Mouse (Mus musculus): ENCODE data around the gene Tgif1. TPM values are rescaled to one million over a fixed set of nuclear protein-coding genes. Genes with fewer than 3 reads are reported as not detected.

The Tgif1 gene
- total and polyA plus RNA-seq, 2 experiments from 2014 or later = 7.8 to 9.0 TPM

GRCm38 (mm10) chr17:70847086-70847485 lies 6.3 kb downstream of the Tgif1 start:
- TF ChIP-seq EP300 (IDR thresholded peaks at IDR 0.05; ENCODE audit: low read depth) (no peak), CTCF (IDR thresholded peaks at IDR 0.05; ENCODE audit: low read depth) (peak; percentile 63)
- H3K27me3 ChIP-seq (ENCODE audit: control insufficient read depth, insufficient read depth, low read length) = no peaks in the 10 kb centered on the region
- no peak overlapping the region for H3K27ac ChIP-seq (ENCODE audit: low read depth)
- DNase-seq (ENCODE audit: low spot score) (peak; percentile 75), ATAC-seq (ENCODE audit: insufficient read depth, low read depth) (no peak)
- WGBS = 3% methylated on average over 4 of the region's 4 CpGs
- H3K9me3 ChIP-seq (replicated peaks; ENCODE audit: control insufficient read depth, low read length) = no peaks in the 10 kb centered on the region
- peak overlapping the region; percentile 27 for H3K4me3 ChIP-seq (ENCODE audit: low read depth, low read length)
- H3K36me3 ChIP-seq (replicated peaks; ENCODE audit: control insufficient read depth, insufficient read depth, low read length) = peaks cover 21% of the 10 kb centered on the region
- peaks cover 4% of the 10 kb centered on the region; the same call in 1 of the 2 replicates for H3K4me1 ChIP-seq (ENCODE audit: control insufficient read depth, insufficient read depth)
- no peak overlapping the region for H3K9ac ChIP-seq (replicated peaks; ENCODE audit: low read depth, low read length)
- peak overlapping the region; percentile 58 for H3K4me2 ChIP-seq (ENCODE audit: low read depth, low read length)

GRCm38 (mm10) chr17:70846111-70846644 lies 7.2 kb downstream of the Tgif1 start:
- H3K4me1 ChIP-seq (ENCODE audit: control insufficient read depth, insufficient read depth) = peaks cover 4% of the 10 kb centered on the region; the same call in 1 of the 2 replicates
- no peak overlapping the region for H3K4me2 ChIP-seq (ENCODE audit: low read depth, low read length)
- no peaks in the 10 kb centered on the region for H3K9me3 ChIP-seq (replicated peaks; ENCODE audit: control insufficient read depth, low read length)
- ATAC-seq (ENCODE audit: insufficient read depth, low read depth) = no peak
- WGBS = 72% methylated on average over 8 of the region's 8 CpGs
- TF ChIP-seq CTCF (IDR thresholded peaks at IDR 0.05; ENCODE audit: low read depth) (no peak), EP300 (IDR thresholded peaks at IDR 0.05; ENCODE audit: low read depth) (no peak)
- H3K4me3 ChIP-seq (ENCODE audit: low read depth, low read length) = no peak overlapping the region
- H3K27me3 ChIP-seq (ENCODE audit: control insufficient read depth, insufficient read depth, low read length) = no peaks in the 10 kb centered on the region
- no peak overlapping the region for H3K9ac ChIP-seq (replicated peaks; ENCODE audit: low read depth, low read length)
- no peak overlapping the region; the same call in 1 of the 2 replicates for H3K27ac ChIP-seq (ENCODE audit: low read depth)
- no peak for DNase-seq (ENCODE audit: low spot score)
- peaks cover 21% of the 10 kb centered on the region for H3K36me3 ChIP-seq (replicated peaks; ENCODE audit: control insufficient read depth, insufficient read depth, low read length)

- Histone ChIP-seq H3K4me3 (ENCODE audit: low read depth, low read length) (no peak overlapping the region), H3K36me3 (replicated peaks; ENCODE audit: control insufficient read depth, insufficient read depth, low read length) (peaks cover 21% of the 10 kb centered on the region), H3K4me2 (ENCODE audit: low read depth, low read length) (no peak overlapping the region), H3K4me1 (ENCODE audit: control insufficient read depth, insufficient read depth) (peaks cover 4% of the 10 kb centered on the region; the same call in 1 of the 2 replicates), H3K9me3 (replicated peaks; ENCODE audit: control insufficient read depth, low read length) (no peaks in the 10 kb centered on the region), H3K27ac (ENCODE audit: low read depth) (no peak overlapping the region), H3K9ac (replicated peaks; ENCODE audit: low read depth, low read length) (no peak overlapping the region), H3K27me3 (ENCODE audit: control insufficient read depth, insufficient read depth, low read length) (no peaks in the 10 kb centered on the region)
- TF ChIP-seq EP300 (IDR thresholded peaks at IDR 0.05; ENCODE audit: low read depth) (no peak), CTCF (IDR thresholded peaks at IDR 0.05; ENCODE audit: low read depth) (no peak)
- DNase-seq (ENCODE audit: low spot score) (no peak), ATAC-seq (ENCODE audit: insufficient read depth, low read depth) (no peak)
- WGBS = 86% methylated on average over 2 of the region's 2 CpGs
Observed at GRCm38 (mm10) chr17:70845543-70845942, 7.8 kb downstream of the Tgif1 start.

GRCm38 (mm10) chr17:70844971-70845370 lies 8.4 kb downstream of the Tgif1 start:
- TF ChIP-seq EP300 (IDR thresholded peaks at IDR 0.05; ENCODE audit: low read depth) = no peak
- no peak for TF ChIP-seq CTCF (IDR thresholded peaks at IDR 0.05; ENCODE audit: low read depth)
- WGBS = 60% methylated on average over 10 of the region's 10 CpGs
- H3K27ac ChIP-seq (ENCODE audit: low read depth) = no peak overlapping the region
- H3K9ac ChIP-seq (replicated peaks; ENCODE audit: low read depth, low read length) = no peak overlapping the region
- H3K27me3 ChIP-seq (ENCODE audit: control insufficient read depth, insufficient read depth, low read length) = no peaks in the 10 kb centered on the region
- no peaks in the 10 kb centered on the region for H3K9me3 ChIP-seq (replicated peaks; ENCODE audit: control insufficient read depth, low read length)
- H3K4me1 ChIP-seq (ENCODE audit: control insufficient read depth, insufficient read depth) = peaks cover 4% of the 10 kb centered on the region; the same call in 1 of the 2 replicates
- peaks cover 21% of the 10 kb centered on the region for H3K36me3 ChIP-seq (replicated peaks; ENCODE audit: control insufficient read depth, insufficient read depth, low read length)
- DNase-seq (ENCODE audit: low spot score) (no peak), ATAC-seq (ENCODE audit: insufficient read depth, low read depth) (no peak)
- H3K4me2 ChIP-seq (ENCODE audit: low read depth, low read length) = no peak overlapping the region
- no peak overlapping the region for H3K4me3 ChIP-seq (ENCODE audit: low read depth, low read length)

GRCm38 (mm10) chr17:70843252-70843651 lies 10.1 kb downstream of the Tgif1 start:
- H3K36me3 ChIP-seq (replicated peaks; ENCODE audit: control insufficient read depth, insufficient read depth, low read length) = peaks cover 21% of the 10 kb centered on the region
- H3K9ac ChIP-seq (replicated peaks; ENCODE audit: low read depth, low read length) = no peak overlapping the region
- WGBS = 90% methylated on average over 4 of the region's 4 CpGs
- H3K27me3 ChIP-seq (ENCODE audit: control insufficient read depth, insufficient read depth, low read length) = no peaks in the 10 kb centered on the region
- no peak for DNase-seq (ENCODE audit: low spot score)
- no peak for TF ChIP-seq EP300 (IDR thresholded peaks at IDR 0.05; ENCODE audit: low read depth)
- no peaks in the 10 kb centered on the region for H3K9me3 ChIP-seq (replicated peaks; ENCODE audit: control insufficient read depth, low read length)
- no peak overlapping the region for H3K4me3 ChIP-seq (ENCODE audit: low read depth, low read length)
- H3K27ac ChIP-seq (ENCODE audit: low read depth) = no peak overlapping the region
- ATAC-seq (ENCODE audit: insufficient read depth, low read depth) = no peak
- H3K4me2 ChIP-seq (ENCODE audit: low read depth, low read length) = no peak overlapping the region
- peaks cover 4% of the 10 kb centered on the region; the same call in 1 of the 2 replicates for H3K4me1 ChIP-seq (ENCODE audit: control insufficient read depth, insufficient read depth)

GRCm38 (mm10) chr17:70838533-70838932 lies 14.8 kb downstream of the Tgif1 start:
- ATAC-seq (ENCODE audit: insufficient read depth, low read depth) (no peak), DNase-seq (ENCODE audit: low spot score) (no peak)
- H3K36me3 ChIP-seq (replicated peaks; ENCODE audit: control insufficient read depth, insufficient read depth, low read length) = peaks cover 10% of the 10 kb centered on the region
- H3K4me2 ChIP-seq (ENCODE audit: low read depth, low read length) = no peak overlapping the region
- peaks cover 14% of the 10 kb centered on the region for H3K27me3 ChIP-seq (ENCODE audit: control insufficient read depth, insufficient read depth, low read length)
- H3K27ac ChIP-seq (ENCODE audit: low read depth) = no peak overlapping the region
- no peak overlapping the region for H3K9ac ChIP-seq (replicated peaks; ENCODE audit: low read depth, low read length)
- H3K4me1 ChIP-seq (ENCODE audit: control insufficient read depth, insufficient read depth) = no peaks in the 10 kb centered on the region
- no peak for TF ChIP-seq EP300 (IDR thresholded peaks at IDR 0.05; ENCODE audit: low read depth)
- TF ChIP-seq CTCF (IDR thresholded peaks at IDR 0.05; ENCODE audit: low read depth) = no peak
- no peaks in the 10 kb centered on the region for H3K9me3 ChIP-seq (replicated peaks; ENCODE audit: control insufficient read depth, low read length)
- 80% methylated on average over 5 of the region's 5 CpGs for WGBS
- H3K4me3 ChIP-seq (ENCODE audit: low read depth, low read length) = no peak overlapping the region

All from heart, postnatal 0 days (tissue).